Mouse (Mus musculus): ENCODE data around the gene Gamt. TPM values are rescaled to one million over a fixed set of nuclear protein-coding genes. Genes with fewer than 3 reads are reported as not detected.
A peak's percentile ranks its signal among the peaks of the same experiment; 100 is the strongest.

Gamt gene
- polyA plus RNA-seq, 1 experiment from 2014 or later = 19.5 TPM

- peaks cover 47% of the 10 kb centered on the region for H3K36me3 ChIP-seq (ENCODE audit: control insufficient read depth, insufficient read depth, low read length)
- WGBS = 94% methylated on average over 9 of the region's 9 CpGs
- no peak overlapping the region for H3K4me3 ChIP-seq (ENCODE audit: low read depth, low read length)
- no peaks in the 10 kb centered on the region for H3K27me3 ChIP-seq (ENCODE audit: control insufficient read depth, insufficient read depth, low read depth, low read length)
- no peak for ATAC-seq
- H3K27ac ChIP-seq (ENCODE audit: low read length) = no peak overlapping the region
- no peaks in the 10 kb centered on the region for H3K9me3 ChIP-seq (replicated peaks; ENCODE audit: control insufficient read depth, low read length, poor library complexity, severe bottlenecking)
- no peak overlapping the region for H3K9ac ChIP-seq (ENCODE audit: low read depth, low read length)
- H3K4me2 ChIP-seq (ENCODE audit: low read length) = no peak overlapping the region
- no peaks in the 10 kb centered on the region for H3K4me1 ChIP-seq (ENCODE audit: control insufficient read depth, insufficient read depth, low read length)
Observed at GRCm38 (mm10) chr10:80278390-80278789, 17.6 kb upstream of the Gamt start.

- Histone ChIP-seq H3K9ac (ENCODE audit: low read depth, low read length) (no peak overlapping the region), H3K4me2 (ENCODE audit: low read length) (no peak overlapping the region), H3K27ac (ENCODE audit: low read length) (no peak overlapping the region), H3K4me1 (ENCODE audit: control insufficient read depth, insufficient read depth, low read length) (no peaks in the 10 kb centered on the region; the same call in 1 of the 2 replicates), H3K4me3 (ENCODE audit: low read depth, low read length) (no peak overlapping the region), H3K9me3 (replicated peaks; ENCODE audit: control insufficient read depth, low read length, poor library complexity, severe bottlenecking) (no peaks in the 10 kb centered on the region), H3K36me3 (ENCODE audit: control insufficient read depth, insufficient read depth, low read length) (peaks cover 39% of the 10 kb centered on the region), H3K27me3 (ENCODE audit: control insufficient read depth, insufficient read depth, low read depth, low read length) (no peaks in the 10 kb centered on the region)
- ATAC-seq = no peak
- WGBS = 94% methylated on average over 4 of the region's 5 CpGs
Observed at GRCm38 (mm10) chr10:80276238-80276637, 15.4 kb upstream of the Gamt start.

- 95% methylated on average over 3 of the region's 3 CpGs for WGBS
Observed at GRCm38 (mm10) chr10:80273847-80274246, 13.0 kb upstream of the Gamt start.

GRCm38 (mm10) chr10:80271870-80272585, 11.2 kb upstream of the Gamt start:
- 88% methylated on average over 8 of the region's 8 CpGs for WGBS
- no peak for ATAC-seq
- Histone ChIP-seq H3K36me3 (ENCODE audit: control insufficient read depth, insufficient read depth, low read length) (peaks cover 7% of the 10 kb centered on the region), H3K4me2 (ENCODE audit: low read length) (no peak overlapping the region), H3K9ac (ENCODE audit: low read depth, low read length) (no peak overlapping the region), H3K4me3 (ENCODE audit: low read depth, low read length) (no peak overlapping the region), H3K9me3 (replicated peaks; ENCODE audit: control insufficient read depth, low read length, poor library complexity, severe bottlenecking) (no peaks in the 10 kb centered on the region), H3K27me3 (ENCODE audit: control insufficient read depth, insufficient read depth, low read depth, low read length) (no peaks in the 10 kb centered on the region), H3K27ac (ENCODE audit: low read length) (no peak overlapping the region), H3K4me1 (ENCODE audit: control insufficient read depth, insufficient read depth, low read length) (peaks cover 33% of the 10 kb centered on the region)

More at GRCm38 (mm10) chr10:80273847-80274246, 13.0 kb upstream of the Gamt start:
- Histone ChIP-seq H3K36me3 (ENCODE audit: control insufficient read depth, insufficient read depth, low read length) (peaks cover 25% of the 10 kb centered on the region), H3K4me1 (ENCODE audit: control insufficient read depth, insufficient read depth, low read length) (peaks cover 17% of the 10 kb centered on the region), H3K4me3 (ENCODE audit: low read depth, low read length) (no peak overlapping the region), H3K4me2 (ENCODE audit: low read length) (no peak overlapping the region), H3K9me3 (replicated peaks; ENCODE audit: control insufficient read depth, low read length, poor library complexity, severe bottlenecking) (no peaks in the 10 kb centered on the region), H3K9ac (ENCODE audit: low read depth, low read length) (no peak overlapping the region), H3K27me3 (ENCODE audit: control insufficient read depth, insufficient read depth, low read depth, low read length) (no peaks in the 10 kb centered on the region), H3K27ac (ENCODE audit: low read length) (no peak overlapping the region)
- no peak for ATAC-seq

GRCm38 (mm10) chr10:80271186-80271843, 10.5 kb upstream of the Gamt start:
- Histone ChIP-seq H3K36me3 (ENCODE audit: control insufficient read depth, insufficient read depth, low read length) (peaks cover 5% of the 10 kb centered on the region; the same call in 1 of the 2 replicates), H3K4me1 (ENCODE audit: control insufficient read depth, insufficient read depth, low read length) (peaks cover 40% of the 10 kb centered on the region), H3K4me2 (ENCODE audit: low read length) (no peak overlapping the region), H3K9me3 (replicated peaks; ENCODE audit: control insufficient read depth, low read length, poor library complexity, severe bottlenecking) (no peaks in the 10 kb centered on the region), H3K27ac (ENCODE audit: low read length) (no peak overlapping the region), H3K9ac (ENCODE audit: low read depth, low read length) (0 out of 2 replicates have a peak overlapping the region, but pooled peaks have one; percentile 4), H3K27me3 (ENCODE audit: control insufficient read depth, insufficient read depth, low read depth, low read length) (no peaks in the 10 kb centered on the region), H3K4me3 (ENCODE audit: low read depth, low read length) (no peak overlapping the region)
- ATAC-seq = no peak
- 85% methylated on average over 5 of the region's 5 CpGs for WGBS

- no peak overlapping the region for H3K4me2 ChIP-seq (ENCODE audit: low read length)
- no peaks in the 10 kb centered on the region for H3K27me3 ChIP-seq (ENCODE audit: control insufficient read depth, insufficient read depth, low read depth, low read length)
- no peaks in the 10 kb centered on the region for H3K9me3 ChIP-seq (replicated peaks; ENCODE audit: control insufficient read depth, low read length, poor library complexity, severe bottlenecking)
- 69% methylated on average over 6 of the region's 6 CpGs for WGBS
- H3K36me3 ChIP-seq (ENCODE audit: control insufficient read depth, insufficient read depth, low read length) = peaks cover 5% of the 10 kb centered on the region; the same call in 1 of the 2 replicates
- peaks cover 46% of the 10 kb centered on the region for H3K4me1 ChIP-seq (ENCODE audit: control insufficient read depth, insufficient read depth, low read length)
- no peak for ATAC-seq
- no peak overlapping the region for H3K4me3 ChIP-seq (ENCODE audit: low read depth, low read length)
- peak overlapping the region; percentile 25; the same call in 1 of the 2 replicates for H3K9ac ChIP-seq (ENCODE audit: low read depth, low read length)
- no peak overlapping the region for H3K27ac ChIP-seq (ENCODE audit: low read length)
Observed at GRCm38 (mm10) chr10:80270734-80271181, 9.9 kb upstream of the Gamt start.

GRCm38 (mm10) chr10:80270099-80270498, 9.3 kb upstream of the Gamt start:
- Histone ChIP-seq H3K4me1 (ENCODE audit: control insufficient read depth, insufficient read depth, low read length) (peaks cover 49% of the 10 kb centered on the region), H3K27me3 (ENCODE audit: control insufficient read depth, insufficient read depth, low read depth, low read length) (no peaks in the 10 kb centered on the region), H3K9ac (ENCODE audit: low read depth, low read length) (no peak overlapping the region), H3K27ac (ENCODE audit: low read length) (no peak overlapping the region), H3K4me2 (ENCODE audit: low read length) (no peak overlapping the region), H3K4me3 (ENCODE audit: low read depth, low read length) (no peak overlapping the region), H3K36me3 (ENCODE audit: control insufficient read depth, insufficient read depth, low read length) (peaks cover 5% of the 10 kb centered on the region; the same call in 1 of the 2 replicates), H3K9me3 (replicated peaks; ENCODE audit: control insufficient read depth, low read length, poor library complexity, severe bottlenecking) (no peaks in the 10 kb centered on the region)
- 98% methylated on average over 2 of the region's 2 CpGs for WGBS
- ATAC-seq = no peak

- peak overlapping the region; percentile 77 for H3K27ac ChIP-seq (ENCODE audit: low read length)
- H3K9ac ChIP-seq (ENCODE audit: low read depth, low read length) = peak overlapping the region; percentile 98
- H3K4me2 ChIP-seq (ENCODE audit: low read length) = peak overlapping the region; percentile 87
- peak overlapping the region; percentile 94 for H3K4me3 ChIP-seq (ENCODE audit: low read depth, low read length)
- H3K27me3 ChIP-seq (ENCODE audit: control insufficient read depth, insufficient read depth, low read depth, low read length) = no peaks in the 10 kb centered on the region
- no peaks in the 10 kb centered on the region for H3K36me3 ChIP-seq (ENCODE audit: control insufficient read depth, insufficient read depth, low read length)
- H3K4me1 ChIP-seq (ENCODE audit: control insufficient read depth, insufficient read depth, low read length) = peaks cover 55% of the 10 kb centered on the region
- ATAC-seq = no peak; the same call in 1 of the 2 replicates
- WGBS = 0% methylated on average over 18 of the region's 18 CpGs
- H3K9me3 ChIP-seq (replicated peaks; ENCODE audit: control insufficient read depth, low read length, poor library complexity, severe bottlenecking) = no peaks in the 10 kb centered on the region
Observed at GRCm38 (mm10) chr10:80265149-80265486, 4.3 kb upstream of the Gamt start.

Measured in midbrain, embryonic 16.5 days (tissue).